Mouse (Mus musculus) gastrocnemius, postnatal 10 days (tissue): ENCODE data around the gene Dcst1. TPM values are rescaled to one million over a fixed set of nuclear protein-coding genes. Genes with fewer than 3 reads are reported as not detected.

Experiments
- DNase-seq: peaks from one replicate; pipeline ENCODE4 v3.0.0; 2021; ENCODE audit warnings: mixed read lengths
- total RNA-seq, 2 experiments: library from RNA; stranded (reverse); gene quantifications; 2 replicates each; pipeline ENCODE4 v1.2.3; 2021

Gene Dcst1
- total RNA-seq, 2 experiments from 2014 or later, result 0.12 to 0.14 TPM

DNA sequence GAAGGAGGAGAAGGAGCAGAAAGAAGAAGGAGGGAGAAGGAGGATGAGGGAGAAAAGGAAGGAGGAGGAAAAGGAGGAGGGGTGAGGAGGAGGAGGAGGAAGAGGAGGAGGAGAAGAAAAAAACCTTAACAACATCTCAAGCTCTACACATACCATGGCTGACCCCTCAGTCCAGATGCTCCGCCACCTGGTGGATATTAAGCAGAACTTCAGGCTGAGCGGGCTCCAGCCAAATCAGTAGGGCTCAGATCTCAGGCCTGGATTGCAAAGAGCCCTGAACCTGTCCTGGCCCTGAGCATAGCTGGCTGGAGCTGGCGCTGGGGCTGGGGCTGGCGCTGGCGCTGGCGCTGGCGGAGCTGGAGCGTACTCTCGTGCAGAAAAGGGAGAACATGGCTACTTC, 57.0 kb downstream of the Dcst1 start:
- peak; percentile 64 for DNase-seq

DNA sequence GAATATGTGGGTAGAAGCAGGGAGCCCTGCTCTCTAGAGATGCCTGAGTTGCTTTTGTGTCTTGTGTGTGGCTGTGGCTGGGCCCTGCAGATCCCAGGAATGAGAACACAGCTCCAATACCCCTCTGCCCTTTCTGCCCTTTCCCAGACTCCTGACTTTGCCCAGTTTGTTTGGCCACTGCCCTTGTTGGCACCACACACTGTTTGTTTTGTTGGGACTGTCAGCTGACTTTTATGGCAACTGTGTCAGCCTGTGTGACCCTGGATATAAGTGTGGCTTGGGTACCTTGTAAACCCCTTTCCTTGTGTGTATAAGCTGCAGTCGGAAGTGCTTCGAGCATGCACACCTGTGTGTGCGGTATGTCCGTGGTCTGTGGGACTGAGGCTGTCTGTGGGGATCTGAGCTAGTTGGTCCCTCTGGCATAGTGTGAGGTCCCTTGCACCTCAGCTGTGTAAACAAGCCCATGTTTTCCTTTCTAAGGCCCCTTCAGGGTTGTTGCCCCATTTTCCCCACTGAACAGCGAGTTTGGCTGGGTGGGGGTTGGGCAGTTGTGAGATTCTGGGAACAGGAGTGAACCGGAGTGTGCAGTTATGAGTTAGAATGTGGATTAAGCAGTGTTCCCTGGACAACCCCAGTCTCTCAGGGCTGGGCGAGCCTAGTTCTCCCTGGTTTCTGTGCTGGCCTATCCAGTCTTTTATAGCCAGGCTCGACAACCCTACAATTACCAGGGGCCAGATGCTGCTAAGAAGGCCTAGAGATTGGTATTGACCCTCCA, 59.3 kb downstream of the Dcst1 start:
- no peak for DNase-seq

DNA sequence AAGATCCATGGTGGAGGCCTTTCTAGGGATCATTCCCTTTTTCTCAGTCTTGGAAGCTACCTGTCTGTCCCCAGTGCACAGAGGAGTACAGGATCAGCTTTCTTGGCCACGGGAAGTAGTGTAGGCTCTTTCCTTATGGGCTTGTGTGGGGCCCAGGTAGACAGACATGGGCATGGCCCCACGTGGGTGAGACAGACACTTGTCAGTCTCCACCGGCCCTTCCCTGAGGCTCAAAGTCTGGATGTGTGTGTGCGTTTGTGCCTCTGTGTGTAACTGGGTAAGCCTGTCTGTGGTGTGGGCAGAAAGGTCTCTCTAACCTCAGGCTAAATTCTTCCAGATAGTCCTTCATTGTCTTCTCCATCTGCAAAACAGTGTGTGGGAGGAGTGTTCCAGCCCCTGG, 59.9 kb downstream of the Dcst1 start:
- DNase-seq, result no peak

DNA sequence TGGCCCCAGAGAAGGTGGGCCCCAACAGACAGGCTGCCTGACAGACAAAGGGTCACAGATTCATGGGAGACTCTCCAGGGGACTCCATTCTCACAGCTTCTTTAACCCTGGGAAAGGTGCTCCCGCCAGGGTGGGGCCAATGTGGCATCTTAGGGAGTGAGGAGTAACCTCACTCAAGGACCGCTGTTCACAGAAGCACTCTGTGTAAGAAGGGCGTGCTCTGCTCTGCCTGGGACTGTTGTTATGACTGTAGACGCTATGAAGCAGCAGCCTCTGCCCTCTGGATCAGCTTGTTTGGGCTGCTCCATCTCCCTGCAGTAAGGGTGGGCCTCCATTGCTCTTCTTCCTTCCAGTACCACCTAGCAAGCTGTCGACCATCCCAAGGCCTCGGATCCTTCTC, 60.6 kb downstream of the Dcst1 start:
- no peak for DNase-seq

DNA sequence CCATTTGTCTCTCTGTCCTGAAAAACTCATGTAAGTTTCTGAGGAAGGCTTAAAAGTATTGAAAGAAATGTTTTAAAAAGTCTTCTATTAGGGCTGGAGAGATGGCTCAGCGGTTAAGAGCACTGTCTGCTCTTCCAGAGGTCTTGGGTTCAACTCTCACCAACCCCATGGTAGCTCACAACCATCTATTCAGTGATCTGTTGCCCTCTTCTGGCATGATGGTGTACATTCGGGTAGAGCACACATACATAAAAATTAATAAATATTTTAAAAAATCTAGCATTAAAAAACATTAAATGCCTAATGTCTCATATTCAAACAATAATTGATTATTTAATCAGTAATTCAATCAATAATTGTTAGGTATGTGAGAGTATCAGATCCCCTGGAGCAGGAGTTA, 64.5 kb downstream of the Dcst1 start:
- DNase-seq, result no peak

Other genes starting within 250 kb of the Dcst1 start
- under 1 TPM in 1 of 2 experiments, not detected in 1; 0.41 TPM for gene Pklr, start 229.1 kb downstream of the Dcst1 start, total RNA-seq
- gene Hcn3, start 205.1 kb downstream of the Dcst1 start, total RNA-seq, result 1 to 10 TPM in 1 of 2 experiments, under 1 TPM in 1; 0.12 to 1.1 TPM
- gene Clk2, start 200.5 kb downstream of the Dcst1 start, total RNA-seq, result 10 to 100 TPM; 21.5 to 32.6 TPM
- gene Scamp3, start 187.8 kb downstream of the Dcst1 start, total RNA-seq, result 10 to 100 TPM; 36.7 to 40.0 TPM
- 10 to 100 TPM; 11.1 to 12.9 TPM for gene Fam189b, start 182.1 kb downstream of the Dcst1 start, total RNA-seq
- gene Gba, start 162.3 kb downstream of the Dcst1 start, total RNA-seq, result 10 to 100 TPM; 20.6 to 24.5 TPM
- gene Thbs3, start 150.1 kb downstream of the Dcst1 start, total RNA-seq, result 10 to 100 TPM; 46.2 to 61.5 TPM
- 10 to 100 TPM; 55.2 to 57.3 TPM for gene Mtx1, start 138.2 kb downstream of the Dcst1 start, total RNA-seq
- under 1 TPM; 0.16 to 0.63 TPM for gene Muc1, start 136.2 kb downstream of the Dcst1 start, total RNA-seq
- 10 to 100 TPM; 78.1 to 93.1 TPM for gene Krtcap2, start 119.3 kb downstream of the Dcst1 start, total RNA-seq
- under 1 TPM; 0.70 to 0.86 TPM for gene Trim46, start 118.9 kb downstream of the Dcst1 start, total RNA-seq
- gene Dpm3, start 105.9 kb downstream of the Dcst1 start, total RNA-seq, result 10 to 100 TPM; 47.4 to 54.9 TPM
- 10 to 100 TPM; 19.0 to 28.7 TPM for gene Slc50a1, start 94.7 kb downstream of the Dcst1 start, total RNA-seq
- 10 to 100 TPM; 21.1 to 26.3 TPM for gene Efna1, start 84.1 kb downstream of the Dcst1 start, total RNA-seq
- gene Efna3, start 42.3 kb downstream of the Dcst1 start, total RNA-seq, result not detected
- 1 to 10 TPM in 1 of 2 experiments, under 1 TPM in 1; 0.82 to 1.9 TPM for gene Efna4, start 27.2 kb downstream of the Dcst1 start, total RNA-seq
- 10 to 100 TPM; 32.6 to 48.1 TPM for gene Adam15, start 15.3 kb downstream of the Dcst1 start, total RNA-seq
- not detected for gene Dcst2, start 3.3 kb downstream of the Dcst1 start, total RNA-seq
- gene Zbtb7b, start 29.5 kb upstream of the Dcst1 start, total RNA-seq, result 10 to 100 TPM; 19.1 to 21.8 TPM
- under 1 TPM; 0.59 to 0.73 TPM for gene Lenep, start 37.5 kb upstream of the Dcst1 start, total RNA-seq
- gene Flad1, start 46.6 kb upstream of the Dcst1 start, total RNA-seq, result 10 to 100 TPM; 25.8 to 29.5 TPM
- gene Cks1b, start 53.1 kb upstream of the Dcst1 start, total RNA-seq, result 10 to 100 TPM; 19.7 to 22.3 TPM
- gene Shc1, start 53.2 kb upstream of the Dcst1 start, total RNA-seq, result 10 to 100 TPM; 50.0 to 57.8 TPM
- 10 to 100 TPM; 15.9 to 22.2 TPM for gene Pygo2, start 65.0 kb upstream of the Dcst1 start, total RNA-seq
- 100 to 1,000 TPM; 155 to 167 TPM for gene Pbxip1, start 71.5 kb upstream of the Dcst1 start, total RNA-seq
- 1 to 10 TPM; 9.8 to 9.9 TPM for gene Pmvk, start 89.3 kb upstream of the Dcst1 start, total RNA-seq
- gene Kcnn3, start 154.9 kb upstream of the Dcst1 start, total RNA-seq, result 10 to 100 TPM in 1 of 2 experiments, 1 to 10 TPM in 1; 6.9 to 11.9 TPM